Mouse (Mus musculus): ENCODE data around the gene Arhgef3.

DNA sequence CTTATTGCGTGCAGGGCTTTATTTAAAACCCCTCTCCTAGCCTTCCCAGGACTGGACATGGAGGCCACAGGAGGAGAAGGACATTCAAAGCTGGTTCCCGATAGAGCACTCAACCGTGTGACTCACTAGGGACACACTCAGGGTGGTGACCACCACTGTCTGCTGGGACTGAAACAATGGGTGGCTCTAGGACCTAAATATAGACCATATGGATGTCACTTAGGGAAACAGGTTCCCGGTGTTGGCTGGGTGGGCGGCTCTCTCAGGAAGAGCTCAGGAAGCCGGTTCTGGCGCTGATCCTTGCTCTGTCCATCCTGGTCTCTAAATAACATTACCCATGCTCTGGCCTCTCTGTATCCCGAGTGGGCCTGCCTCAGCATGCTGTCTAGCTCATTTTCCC is 127.6 kb downstream of the Arhgef3 start:
- TF ChIP-seq CTCF (IDR thresholded peaks at IDR 0.05): no peak; the same call in 1 of the 2 replicates
- TF ChIP-seq EP300 (IDR thresholded peaks at IDR 0.05): peak; percentile 86

Measured in lung, postnatal 0 days (tissue).